Mouse (Mus musculus) T-helper 2 cell (primary cell): Measurements from ENCODE around the gene Slc43a1.

Experiments used
- in situ Hi-C: fragments of 300-600 bp; cut with MboI, MseI; formaldehyde crosslinking; loops from one replicate; pipeline ENCODE4 v1.15.1; 2025; ENCODE audit warnings: high pct_unique_total_duplicates

The Slc43a1 gene

DNA sequence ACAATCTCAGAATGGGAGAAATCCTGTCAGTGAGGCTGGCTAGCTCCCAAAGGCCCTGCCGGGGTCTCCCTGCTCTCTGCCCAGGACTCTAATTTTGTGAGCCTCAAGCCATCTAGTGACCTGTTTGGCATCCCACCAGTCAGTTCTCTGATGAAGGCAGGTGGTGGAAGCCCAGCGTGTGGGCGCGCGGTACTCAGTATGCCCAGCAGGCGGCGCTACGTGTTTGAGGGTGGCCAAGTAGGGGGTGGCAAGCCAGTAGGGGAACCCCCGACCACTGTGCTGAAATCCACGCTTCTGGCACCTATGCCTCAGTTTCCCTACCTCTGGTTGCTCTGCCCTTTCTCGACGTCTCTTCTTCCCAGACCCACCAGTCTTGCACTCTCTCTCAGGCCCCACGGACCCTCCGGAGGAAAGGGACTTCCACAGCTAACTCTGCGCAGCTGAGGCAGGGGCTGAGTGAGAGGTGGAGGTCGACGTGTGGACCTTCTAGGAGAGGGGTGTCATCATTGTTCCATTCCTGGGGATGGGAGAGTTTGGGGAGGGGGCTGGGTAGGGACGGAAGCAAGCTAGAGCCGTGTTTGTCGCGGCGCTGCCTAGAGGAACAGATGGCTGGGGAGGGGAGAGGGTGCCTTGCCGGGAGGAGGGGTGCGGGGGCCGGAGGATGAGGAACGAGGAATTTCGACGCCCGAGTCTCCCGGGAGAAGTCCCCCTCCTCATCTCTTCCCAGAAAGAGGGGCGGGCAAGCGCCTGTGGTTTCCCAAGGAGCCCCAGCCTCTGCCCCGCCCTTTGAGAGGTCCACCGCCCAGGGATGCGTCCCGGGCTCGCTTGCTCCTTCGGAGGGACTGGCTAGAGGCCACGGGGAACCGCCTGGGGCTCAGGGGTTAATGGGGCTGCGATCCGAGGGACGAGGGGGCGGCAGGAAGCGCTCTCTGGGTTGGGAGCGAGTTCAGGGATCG lies 27.2 kb downstream of the Slc43a1 start:
- in situ Hi-C loops = no loop called here

DNA sequence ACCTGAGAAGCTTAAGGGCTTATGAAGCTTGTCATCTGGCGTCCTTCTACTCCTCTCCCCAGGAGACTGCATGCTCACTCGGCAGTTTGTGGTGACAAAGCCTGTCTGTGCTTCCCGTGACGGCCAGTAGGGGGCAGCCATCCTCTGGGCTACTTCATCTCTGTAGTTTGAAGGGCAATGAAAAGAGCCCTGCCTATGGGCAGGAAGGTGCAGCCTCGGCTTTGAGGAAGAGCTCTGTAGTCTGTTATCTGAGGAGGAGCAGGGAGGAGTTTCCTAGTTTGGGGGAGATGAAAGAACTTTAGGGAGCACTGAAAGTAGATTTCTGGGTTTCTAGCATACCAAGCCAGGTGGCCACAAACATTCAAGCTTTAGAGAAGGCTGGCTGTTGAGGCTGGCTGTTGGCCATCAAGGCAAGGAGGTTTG lies 29.9 kb downstream of the Slc43a1 start:
- in situ Hi-C loops = no loop called here

- in situ Hi-C loops = no loop called here
Observed at GRCm38 (mm10) chr2:84868977-84869376, 30.3 kb downstream of the Slc43a1 start.

DNA sequence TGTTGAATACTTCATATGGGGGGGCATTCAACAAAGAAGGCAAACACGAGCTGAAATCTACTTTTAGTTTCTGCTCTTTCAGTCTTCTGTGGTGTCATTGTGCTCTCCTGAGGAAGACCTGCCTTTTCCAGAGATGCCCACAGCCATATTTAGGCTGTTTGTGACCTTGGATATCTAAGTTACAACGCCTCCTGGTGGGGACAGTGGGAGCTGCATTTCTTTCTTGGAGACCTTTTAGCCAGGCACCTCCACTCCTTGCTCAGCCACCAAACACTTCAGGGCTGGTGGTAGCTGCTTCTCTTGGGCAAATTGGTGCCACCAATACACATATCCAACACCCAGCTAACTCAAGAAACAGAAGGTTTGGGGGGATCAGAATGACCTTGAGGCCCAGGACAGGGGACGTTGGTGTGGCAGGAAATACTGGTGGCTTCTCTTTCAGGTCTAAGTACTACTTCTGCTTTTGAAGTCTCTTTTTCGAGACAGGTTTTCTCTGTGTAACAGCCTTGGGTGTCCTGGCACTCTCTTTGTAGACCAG lies 32.0 kb downstream of the Slc43a1 start:
- in situ Hi-C loops = loop anchor here (10.0 kb wide), 1 partner anchor 154 kb away; no protein-coding TSS in a partner anchor

DNA sequence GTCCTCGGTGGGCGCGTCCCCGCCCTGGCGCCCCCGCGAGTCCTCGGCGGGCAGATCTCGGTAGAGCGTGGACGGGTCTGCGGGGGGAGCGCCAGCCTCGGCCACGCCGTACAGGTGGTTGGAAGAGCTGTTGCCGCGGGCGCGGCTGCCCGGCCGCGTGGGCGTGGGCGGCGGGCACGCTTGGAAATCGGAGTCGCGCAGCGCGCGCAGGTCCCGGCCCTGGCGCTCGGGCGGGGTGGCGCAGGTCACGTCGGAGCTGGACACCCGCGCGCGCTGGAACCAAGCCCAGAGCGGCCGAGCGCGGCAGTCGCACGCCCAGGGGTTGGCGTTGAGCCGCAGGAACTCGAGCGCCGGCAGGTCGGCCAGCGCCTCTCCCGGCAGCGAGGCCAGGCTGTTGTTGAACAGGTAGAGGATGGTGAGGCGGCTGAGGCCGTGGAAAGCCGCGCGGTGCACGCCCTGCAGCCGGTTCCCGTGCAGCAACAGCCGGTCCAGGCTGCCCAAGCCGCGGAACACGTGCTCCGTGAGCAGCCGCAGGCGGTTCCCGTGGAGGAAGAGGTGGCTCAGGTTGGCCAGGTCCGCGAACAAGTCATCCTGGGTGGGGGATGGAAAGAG lies 33.6 kb downstream of the Slc43a1 start:
- in situ Hi-C loops = loop anchor here (10.0 kb wide), 1 partner anchor 153 kb away; no protein-coding TSS in a partner anchor

DNA sequence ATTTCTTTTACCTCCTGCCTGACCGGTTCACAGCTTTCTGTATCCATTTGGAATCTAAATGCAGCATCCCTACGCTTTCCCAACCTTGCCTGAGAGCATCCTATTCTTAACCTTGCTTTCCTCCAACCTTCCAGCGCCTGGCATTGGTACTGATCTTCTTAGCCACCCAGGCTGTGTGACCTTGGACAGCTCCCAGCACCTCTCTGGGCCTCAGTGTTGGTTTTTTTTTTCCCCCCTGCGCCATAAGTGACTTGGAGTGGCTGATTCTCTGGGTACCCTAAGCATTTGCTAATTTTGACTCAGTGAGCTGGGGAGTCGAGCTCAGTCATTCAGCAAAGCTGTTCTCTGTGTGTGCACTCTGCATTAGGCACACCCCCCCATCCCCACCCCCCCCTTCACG lies 37.2 kb downstream of the Slc43a1 start:
- in situ Hi-C loops = loop anchor here (10.0 kb wide), 1 partner anchor 149 kb away; no protein-coding TSS in a partner anchor

- in situ Hi-C loops = loop anchor here (10.0 kb wide), 1 partner anchor 46 kb away; the partner anchor contains the start of gene Slc43a1
Observed at GRCm38 (mm10) chr2:84880590-84880989, 41.9 kb downstream of the Slc43a1 start.

DNA sequence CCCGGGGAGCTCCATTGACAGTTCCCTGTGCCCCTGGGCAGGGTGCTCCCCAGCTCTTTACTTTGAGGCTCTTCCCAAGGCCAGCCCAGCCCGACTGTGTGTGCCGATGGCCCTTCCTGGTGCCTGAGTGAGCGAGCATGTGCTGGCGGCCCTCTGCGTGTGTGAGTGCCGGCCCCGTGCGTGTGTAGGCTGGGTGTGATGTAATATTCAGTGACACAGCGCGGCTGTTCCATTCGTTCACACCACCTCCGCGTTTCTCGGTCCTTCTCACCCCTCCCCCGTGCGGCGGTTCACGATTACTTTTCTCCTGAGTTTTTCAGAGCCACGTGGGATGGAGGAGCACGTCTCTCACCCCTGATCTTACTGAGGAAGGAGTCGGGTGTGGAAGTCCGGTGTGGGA lies 44.0 kb downstream of the Slc43a1 start:
- in situ Hi-C loops = loop anchor here (10.0 kb wide), 1 partner anchor 48 kb away; the partner anchor contains the start of gene Slc43a1

GRCm38 (mm10) chr2:84883084-84883483 lies 44.4 kb downstream of the Slc43a1 start:
- in situ Hi-C loops = loop anchor here (10.0 kb wide), 1 partner anchor 48 kb away; the partner anchor contains the start of gene Slc43a1

DNA sequence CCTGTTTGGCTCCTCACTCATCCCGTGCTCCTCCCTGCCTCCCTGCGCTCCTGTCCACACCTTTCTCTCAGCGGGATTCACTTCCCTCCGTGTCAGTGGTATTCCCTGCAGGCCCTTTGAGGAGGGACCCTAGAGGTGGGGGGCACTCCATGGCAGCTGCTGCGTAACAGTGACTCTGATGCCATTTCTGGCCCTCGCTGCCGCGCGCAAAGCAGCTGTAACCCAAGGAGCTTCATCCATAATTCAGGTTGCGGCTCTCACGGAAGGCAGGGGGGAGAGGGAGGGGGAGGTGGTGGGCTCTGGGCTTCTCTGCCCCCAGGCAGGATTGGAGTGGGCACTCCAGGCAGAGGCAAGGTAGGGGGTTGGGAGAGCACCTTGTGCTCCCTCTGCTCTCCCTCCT lies 44.9 kb downstream of the Slc43a1 start:
- in situ Hi-C loops = loop anchor here (10.0 kb wide), 1 partner anchor 49 kb away; the partner anchor contains the start of gene Slc43a1

- in situ Hi-C loops = loop anchor here (10.0 kb wide), 1 partner anchor 49 kb away; the partner anchor contains the start of gene Slc43a1
Observed at GRCm38 (mm10) chr2:84883942-84884341, 45.3 kb downstream of the Slc43a1 start.

DNA sequence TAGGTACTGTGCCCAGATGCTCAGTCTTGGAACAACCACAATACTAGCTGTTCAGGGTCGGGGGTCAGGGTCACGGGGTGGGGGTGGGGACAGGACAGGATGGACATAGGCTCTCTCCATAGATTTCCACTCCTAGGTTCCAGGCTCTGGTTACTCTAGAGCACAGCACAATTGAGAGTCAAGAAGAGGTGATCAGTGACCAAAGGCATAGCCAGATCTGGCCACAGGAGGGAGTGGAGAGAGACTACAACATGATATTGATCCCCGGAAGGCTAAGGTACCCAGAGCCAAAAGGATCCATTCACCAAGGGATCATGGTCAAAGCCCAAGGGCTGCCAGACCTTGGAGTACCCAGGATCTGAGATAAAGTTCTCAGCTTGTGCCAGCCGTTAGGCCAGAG lies 46.0 kb downstream of the Slc43a1 start:
- in situ Hi-C loops = loop anchor here (10.0 kb wide), 1 partner anchor 50 kb away; the partner anchor contains the start of gene Slc43a1

DNA sequence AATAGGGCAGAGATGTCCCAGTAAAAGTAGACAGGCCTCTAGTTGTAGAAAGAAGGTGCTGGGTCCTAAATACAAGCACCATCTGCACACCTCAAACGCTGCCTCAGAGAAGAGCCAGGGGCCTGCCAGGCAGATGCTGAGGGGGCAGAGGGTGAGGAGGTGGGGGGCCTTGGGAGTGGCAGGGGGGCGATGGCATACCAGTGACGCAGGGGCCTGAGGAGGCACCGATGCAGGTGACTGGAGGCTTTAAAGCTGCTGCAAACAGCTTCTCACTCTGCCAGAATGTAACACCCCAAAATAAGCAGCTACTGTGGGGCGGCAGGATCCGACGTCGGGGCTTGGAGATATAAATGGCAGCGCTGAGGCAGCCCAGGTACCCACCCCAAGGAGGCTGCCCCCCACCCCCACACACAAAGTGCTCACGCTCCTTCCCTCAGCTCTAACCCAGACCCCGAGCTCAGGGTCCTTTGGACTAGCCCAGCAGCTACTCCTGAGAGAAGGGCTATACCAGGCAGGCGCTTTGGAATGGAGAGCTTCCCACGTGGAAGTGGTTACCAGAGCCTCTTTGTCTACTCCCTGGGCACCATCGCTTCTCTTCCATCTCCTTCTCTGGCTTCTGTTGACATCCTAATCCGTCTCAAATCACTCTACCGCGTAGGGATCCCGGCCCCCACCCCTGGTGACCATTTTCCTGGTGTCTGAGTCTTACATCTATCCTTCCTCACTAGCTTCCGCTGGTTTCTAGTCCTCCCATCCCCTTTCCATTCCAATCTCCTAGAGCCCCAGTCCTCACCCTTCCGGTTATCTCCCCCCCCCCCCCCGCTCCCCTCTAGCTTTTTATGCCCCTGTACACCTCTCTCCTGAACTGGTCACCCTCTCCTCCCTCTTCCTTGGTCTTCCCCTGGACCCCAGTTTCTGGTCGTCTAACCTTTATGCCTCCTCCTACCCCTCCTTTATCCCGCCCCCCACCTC lies 46.7 kb downstream of the Slc43a1 start:
- in situ Hi-C loops = loop anchor here (10.0 kb wide), 1 partner anchor 51 kb away; the partner anchor contains the start of gene Slc43a1

- in situ Hi-C loops = loop anchor here (10.0 kb wide), 1 partner anchor 51 kb away; the partner anchor contains the start of gene Slc43a1
Observed at GRCm38 (mm10) chr2:84886234-84886731, 47.6 kb downstream of the Slc43a1 start, which contains the start of gene Rtn4rl2. Gene Rtn4rl2 (minus strand): TSS chr2:84886710.

GRCm38 (mm10) chr2:84886821-84887281 lies 48.2 kb downstream of the Slc43a1 start:
- in situ Hi-C loops = loop anchor here (10.0 kb wide), 1 partner anchor 52 kb away; the partner anchor contains the start of gene Slc43a1

DNA sequence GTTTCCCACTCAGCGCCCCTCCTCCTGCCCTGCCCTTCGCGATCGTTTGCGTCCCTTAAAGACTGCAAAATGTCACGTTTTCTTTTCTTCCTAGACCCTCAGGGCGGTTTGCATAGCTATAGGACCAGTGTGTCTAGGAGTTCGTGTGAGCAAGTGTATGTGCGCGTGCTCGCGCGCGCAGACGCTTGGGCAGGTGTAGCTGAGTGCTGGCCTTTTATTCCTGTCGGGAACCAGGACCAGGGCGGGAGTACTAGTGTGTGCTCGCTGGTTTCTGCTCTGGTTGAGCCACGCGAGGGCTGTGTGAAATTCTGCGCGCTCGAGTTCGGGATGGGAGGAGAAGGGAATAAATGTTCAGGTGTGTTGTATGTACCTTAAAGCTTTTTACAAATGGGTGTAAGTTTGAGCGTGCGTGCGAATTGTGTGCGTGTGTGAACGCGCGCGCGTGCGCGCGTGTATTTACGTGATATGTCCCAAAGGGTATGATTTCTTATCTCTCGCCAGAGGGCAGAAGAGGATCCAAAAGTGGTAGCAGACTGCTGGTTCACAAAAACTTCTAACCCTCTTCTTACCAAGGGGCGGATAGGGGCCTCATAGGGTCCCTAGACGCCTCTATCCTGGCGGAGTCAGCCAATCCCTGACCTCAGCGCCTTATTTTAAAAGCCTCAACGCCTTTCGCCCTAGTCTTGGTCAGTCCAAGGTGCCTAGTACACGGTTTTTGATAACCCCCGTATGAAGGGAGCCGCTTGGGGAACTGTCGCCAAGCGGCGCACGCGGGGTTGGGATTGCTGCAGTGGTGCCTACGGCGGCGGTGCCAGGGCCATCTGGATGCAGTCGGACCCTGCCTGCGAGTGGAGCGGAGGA lies 49.0 kb downstream of the Slc43a1 start:
- in situ Hi-C loops = loop anchor here (10.0 kb wide), 1 partner anchor 53 kb away; the partner anchor contains the start of gene Slc43a1

DNA sequence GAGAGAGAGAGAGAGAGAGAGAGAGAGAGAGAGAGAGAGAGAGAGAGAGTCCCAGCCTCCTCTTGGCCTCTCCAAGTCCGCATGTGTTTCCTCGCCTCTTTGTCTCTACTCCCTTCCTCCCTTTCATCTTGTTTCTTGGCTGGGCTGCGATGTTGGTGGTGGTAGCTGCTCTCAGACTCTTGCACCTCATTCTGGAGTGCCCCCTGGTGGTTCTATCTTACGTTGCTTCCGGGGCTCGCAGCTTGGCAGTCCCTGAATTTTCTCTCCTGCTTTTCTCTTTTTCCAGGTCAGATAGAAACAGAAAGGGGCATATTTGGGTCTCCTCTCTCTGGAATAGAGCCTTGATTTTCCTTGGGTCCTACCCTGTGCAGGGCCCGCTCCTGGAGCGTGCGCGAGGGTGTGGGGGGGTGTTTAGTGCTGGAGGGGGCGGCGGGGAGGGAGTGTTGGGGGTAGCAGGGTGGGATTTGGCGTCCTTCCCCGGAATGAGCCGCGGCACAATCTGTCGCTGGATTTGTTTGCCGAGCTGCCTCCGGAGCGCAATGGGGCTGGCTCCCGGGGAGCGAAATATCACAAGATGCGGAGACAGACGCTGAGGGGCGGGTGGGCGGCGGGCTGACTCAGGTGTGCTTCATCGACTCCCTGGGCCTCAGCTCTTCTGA lies 50.1 kb downstream of the Slc43a1 start:
- in situ Hi-C loops = loop anchor here (10.0 kb wide), 1 partner anchor 54 kb away; the partner anchor contains the start of gene Slc43a1
